Mouse (Mus musculus): ENCODE measurements at regions not wholly inside any gene's neighbourhood (a gene's known extent, or its start where the extent isn't known, plus 50 kb on each side); places are given as distances from the start of the nearest gene placed in this dataset.

- TF ChIP-seq EP300 (IDR thresholded peaks at IDR 0.05; ENCODE audit: insufficient read depth, low read depth, low read length) (no peak), POLR2A (IDR thresholded peaks at IDR 0.05; ENCODE audit: insufficient read depth, low read length) (no peak), CTCF (IDR thresholded peaks at IDR 0.05; ENCODE audit: low read depth, low read length) (no peak)
- Histone ChIP-seq H3K27me3 (ENCODE audit: control insufficient read depth, insufficient read depth, low read length, poor library complexity, severe bottlenecking) (no peaks in the 10 kb centered on the region), H3K27ac (ENCODE audit: insufficient read depth, low read length) (no peak overlapping the region), H3K4me3 (ENCODE audit: low read depth, low read length) (no peak overlapping the region), H3K9ac (ENCODE audit: low read depth, poor library complexity, severe bottlenecking) (no peak overlapping the region), H3K4me1 (ENCODE audit: control insufficient read depth, insufficient read depth, low read length) (no peaks in the 10 kb centered on the region), H3K9me3 (replicated peaks; ENCODE audit: control insufficient read depth, insufficient read depth, low read length, poor library complexity, severe bottlenecking) (no peaks in the 10 kb centered on the region), H3K36me3 (ENCODE audit: control insufficient read depth, insufficient read depth, low read length, poor library complexity, severe bottlenecking) (no peaks in the 10 kb centered on the region)
Measured at GRCm38 (mm10) chr10:109092219-109092618, 81.4 kb upstream of the Syt1 start.

DNA sequence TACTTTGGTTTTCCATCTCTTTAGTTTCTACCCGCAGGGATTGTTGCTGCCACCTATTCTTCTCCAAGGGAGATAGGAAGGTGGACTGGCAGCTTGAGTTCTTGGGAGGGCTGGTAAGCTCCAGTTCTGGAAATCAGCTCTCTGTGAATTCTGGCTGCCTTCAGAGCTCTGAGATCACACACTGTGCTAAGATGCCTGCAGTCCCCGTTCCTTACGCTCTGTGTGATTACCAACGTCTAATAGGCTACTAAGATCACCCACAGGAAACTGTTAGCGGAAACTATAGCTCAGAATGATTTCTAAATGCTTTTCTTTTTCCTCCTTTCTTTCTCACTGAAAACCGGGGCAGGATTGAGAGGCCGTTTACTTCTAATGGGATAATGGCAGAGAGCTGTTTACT, 69.0 kb upstream of the Syt1 start:
- H3K9me3 ChIP-seq (replicated peaks; ENCODE audit: control insufficient read depth, insufficient read depth, low read length, poor library complexity, severe bottlenecking) = no peaks in the 10 kb centered on the region
- TF ChIP-seq POLR2A (IDR thresholded peaks at IDR 0.05; ENCODE audit: insufficient read depth, low read length) = no peak
- H3K36me3 ChIP-seq (ENCODE audit: control insufficient read depth, insufficient read depth, low read length, poor library complexity, severe bottlenecking) = no peaks in the 10 kb centered on the region
- no peaks in the 10 kb centered on the region for H3K4me1 ChIP-seq (ENCODE audit: control insufficient read depth, insufficient read depth, low read length)
- H3K27ac ChIP-seq (ENCODE audit: insufficient read depth, low read length) = no peak overlapping the region
- H3K4me3 ChIP-seq (ENCODE audit: low read depth, low read length) = no peak overlapping the region
- no peak overlapping the region for H3K9ac ChIP-seq (ENCODE audit: low read depth, poor library complexity, severe bottlenecking)
- H3K27me3 ChIP-seq (ENCODE audit: control insufficient read depth, insufficient read depth, low read length, poor library complexity, severe bottlenecking) = no peaks in the 10 kb centered on the region

DNA sequence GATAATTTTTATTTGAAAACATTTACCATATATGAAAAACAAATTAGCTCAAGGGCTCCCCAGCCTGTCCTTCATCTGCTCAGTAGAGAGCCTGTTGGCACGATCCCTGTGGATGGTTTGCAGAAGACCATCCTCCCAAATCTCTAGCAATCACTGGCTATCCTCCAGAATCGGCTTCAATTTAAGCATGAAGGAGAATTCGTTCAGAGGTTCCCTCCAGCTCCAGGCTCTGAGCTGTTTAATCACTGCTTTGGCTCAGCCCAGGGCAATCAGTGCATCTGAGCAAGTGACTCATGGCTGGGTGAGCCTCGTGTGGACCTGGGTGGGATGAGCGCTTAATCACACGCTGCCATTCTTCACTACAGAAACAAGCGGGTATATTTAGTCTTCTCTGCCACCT, 63.4 kb upstream of the Syt1 start:
- no peaks in the 10 kb centered on the region for H3K36me3 ChIP-seq (ENCODE audit: control insufficient read depth, insufficient read depth, low read length, poor library complexity, severe bottlenecking)
- no peak overlapping the region for H3K27ac ChIP-seq (ENCODE audit: insufficient read depth, low read length)
- H3K9me3 ChIP-seq (replicated peaks; ENCODE audit: control insufficient read depth, insufficient read depth, low read length, poor library complexity, severe bottlenecking) = no peaks in the 10 kb centered on the region
- H3K4me3 ChIP-seq (ENCODE audit: low read depth, low read length) = no peak overlapping the region
- TF ChIP-seq POLR2A (IDR thresholded peaks at IDR 0.05; ENCODE audit: insufficient read depth, low read length) = no peak
- no peak for TF ChIP-seq CTCF (IDR thresholded peaks at IDR 0.05; ENCODE audit: low read depth, low read length)
- no peak for TF ChIP-seq EP300 (IDR thresholded peaks at IDR 0.05; ENCODE audit: insufficient read depth, low read depth, low read length)
- H3K4me1 ChIP-seq (ENCODE audit: control insufficient read depth, insufficient read depth, low read length) = no peaks in the 10 kb centered on the region
- no peaks in the 10 kb centered on the region for H3K27me3 ChIP-seq (ENCODE audit: control insufficient read depth, insufficient read depth, low read length, poor library complexity, severe bottlenecking)
- H3K9ac ChIP-seq (ENCODE audit: low read depth, poor library complexity, severe bottlenecking) = no peak overlapping the region

Measured in ES-Bruce4 (cell line).